Mouse (Mus musculus) T-cell, adult 2 months (primary cell): ENCODE results near the gene Olfr1459.

Source experiments
- DNase-seq: peaks from one replicate; pipeline ENCODE4 v3.0.0; 2022; ENCODE audit warnings: low spot score

Gene Olfr1459

GRCm38 (mm10) chr19:13149449-13149848 lies at the start of gene Olfr1459:
Olfr1459 (minus strand) TSS chr19:13149549.
- no peak for DNase-seq

GRCm38 (mm10) chr19:13185434-13185833 lies 36.1 kb upstream of the Olfr1459 start, which contains the start of gene Olfr1462:
Olfr1462 (plus strand) TSS chr19:13185734.
- no peak for DNase-seq

- no peak for DNase-seq
Observed at GRCm38 (mm10) chr19:13162700-13163099, 13.4 kb upstream of the Olfr1459 start, which contains the start of gene Olfr1461. Olfr1461 (plus strand) TSS chr19:13163000.

GRCm38 (mm10) chr19:13106675-13107074 lies 42.7 kb downstream of the Olfr1459 start, which contains the start of gene Olfr1458:
Olfr1458 (minus strand) TSS chr19:13106775.
- no peak for DNase-seq

GRCm38 (mm10) chr19:13097791-13098190 lies 51.6 kb downstream of the Olfr1459 start, which contains the start of gene Olfr1457:
Olfr1457 (minus strand) TSS chr19:13097891.
- no peak for DNase-seq

GRCm38 (mm10) chr19:13093908-13094307 lies 55.4 kb downstream of the Olfr1459 start:
- no peak for DNase-seq
